Mouse (Mus musculus) colon, adult 2 months (tissue): ENCODE results near the gene Cd3g. TPM values are rescaled to one million over a fixed set of nuclear protein-coding genes. Genes with fewer than 3 reads are reported as not detected.

Source experiments
- polyA plus RNA-seq: library from polyadenylated mRNA; depleted of rRNA; stranded (reverse); fragments of >200 nt; gene quantifications from 2 replicates; pipeline ENCODE4 v1.2.3, GENCODE M21; 2012; rRNA removed

Gene Cd3g
- polyA plus RNA-seq = 0.41 and 0.56 TPM in 2 replicates

DNA sequence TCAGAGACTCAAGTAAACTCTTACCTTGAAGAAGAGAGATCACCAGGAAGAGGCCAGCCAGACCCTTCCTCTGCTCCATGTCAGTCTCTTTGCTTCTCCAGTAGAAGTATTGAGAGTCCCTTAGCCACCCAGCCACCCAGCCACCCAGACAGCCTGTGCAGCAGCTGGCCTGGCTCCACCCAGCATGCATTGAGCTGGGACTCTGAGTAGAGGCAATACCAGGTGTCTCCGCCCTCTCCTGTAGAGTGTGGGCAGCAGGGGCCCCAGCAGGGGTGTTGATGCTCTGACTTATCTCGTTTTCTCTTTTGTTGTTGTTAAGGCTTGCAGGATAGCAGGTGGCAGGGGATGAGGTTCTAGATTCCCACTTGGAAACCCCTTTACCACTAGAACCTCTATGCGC lies at the start of gene Cd3g:
Gene Cd3g (minus strand): TSS at position 190 of the 400 bp plus-strand sequence.

DNA sequence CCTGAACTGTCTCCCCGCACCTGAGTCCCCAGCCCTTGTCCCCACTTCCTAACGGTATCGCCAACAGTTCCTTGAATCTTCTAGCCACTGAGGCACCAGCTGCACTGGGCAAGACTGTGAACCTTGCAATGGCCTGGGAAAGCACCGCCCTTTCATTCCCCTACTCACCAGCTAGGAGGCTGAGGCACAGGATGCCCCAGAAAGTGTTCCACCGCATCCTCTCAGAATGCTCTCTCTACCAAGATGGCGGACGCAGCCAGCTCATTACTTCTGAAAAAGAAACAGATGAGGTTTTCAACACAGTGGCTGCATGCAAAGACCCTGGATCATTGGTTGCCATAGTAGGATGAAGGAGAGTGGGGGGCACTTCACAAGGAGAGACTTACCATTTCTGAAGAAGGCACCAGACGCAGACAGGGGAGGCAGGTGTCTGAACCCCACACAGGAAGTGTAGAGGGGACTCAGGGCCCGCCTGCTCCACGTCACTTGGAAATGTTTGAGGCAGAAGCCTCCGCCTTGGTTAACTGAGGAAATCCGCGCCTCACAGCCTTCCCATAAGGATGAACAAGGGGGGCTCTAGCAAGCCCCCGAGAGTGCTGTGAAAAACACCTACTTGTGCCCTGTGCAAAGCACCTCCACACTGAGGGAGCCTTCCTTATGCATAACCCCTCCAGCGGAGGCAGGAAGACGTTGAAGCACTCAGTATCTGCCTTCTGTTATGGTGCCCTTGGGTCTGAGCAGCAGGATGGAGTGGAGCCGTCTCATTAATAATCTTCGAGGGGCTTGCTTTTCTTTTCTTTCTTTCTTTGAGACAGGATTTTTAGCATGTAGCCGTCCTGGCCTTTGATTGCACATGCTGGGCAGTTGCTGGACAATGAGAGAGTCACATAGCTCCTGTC lies 29.2 kb upstream of the Cd3g start, which contains the start of gene Cd3e:
Gene Cd3e (minus strand): TSS at position 448 of the 899 bp plus-strand sequence.

GRCm38 (mm10) chr9:44981676-44982075 lies 1.4 kb upstream of the Cd3g start, which contains the start of gene Cd3d:
Gene Cd3d (plus strand): TSS chr9:44981786.

DNA sequence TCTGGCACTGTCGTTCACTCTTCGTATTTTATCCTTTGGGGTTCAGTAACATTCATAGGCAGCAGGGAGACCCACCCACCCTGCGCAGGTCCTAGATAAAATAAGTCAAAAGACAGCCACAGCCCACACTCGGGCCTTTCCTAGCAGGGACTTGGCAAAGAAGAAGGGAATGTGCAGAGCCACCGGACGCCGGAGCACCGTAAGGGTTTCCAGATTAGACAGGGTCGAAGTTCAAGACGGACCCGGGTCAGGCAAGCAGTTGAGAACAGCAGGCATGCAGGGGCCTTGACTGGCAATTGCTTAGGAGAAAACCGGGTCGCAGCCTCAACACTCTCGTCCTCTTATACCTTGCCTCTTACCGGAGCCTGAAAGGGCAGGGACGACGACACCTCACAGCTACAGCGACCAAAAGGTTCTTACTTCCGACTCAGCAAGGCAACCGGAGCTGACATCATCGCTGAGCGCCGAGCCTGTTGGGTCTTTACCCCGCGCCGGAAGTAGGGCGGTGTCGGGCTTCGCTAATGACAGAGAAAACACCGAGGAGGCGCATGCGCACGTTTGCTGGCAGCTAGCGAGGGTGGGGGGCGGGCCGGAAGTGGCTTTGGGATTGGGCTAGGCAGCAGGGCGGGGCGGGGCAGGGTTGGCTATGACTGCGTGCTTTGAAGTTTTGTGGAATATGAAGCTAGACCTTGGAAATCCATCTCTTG lies 15.0 kb downstream of the Cd3g start, which contains the start of gene Ube4a:
Gene Ube4a (minus strand): TSS at position 475 of the 707 bp plus-strand sequence.

GRCm38 (mm10) chr9:44920374-44921122 lies 59.7 kb downstream of the Cd3g start, which contains the start of gene Atp5l:
Gene Atp5l (minus strand): TSS chr9:44920742.

Other genes starting within 250 kb of the Cd3g start
- 127 and 138 TPM in 2 replicates for gene Phldb1, start 245.2 kb downstream of the Cd3g start, polyA plus RNA-seq
- 33.1 and 37.6 TPM in 2 replicates for gene Arcn1, start 212.6 kb downstream of the Cd3g start, polyA plus RNA-seq
- 26.7 and 30.0 TPM in 2 replicates for gene Ift46, start 212.5 kb downstream of the Cd3g start, polyA plus RNA-seq
- gene Tmem25, start 181.1 kb downstream of the Cd3g start, polyA plus RNA-seq = 8.8 and 9.7 TPM in 2 replicates
- 7.1 and 7.5 TPM in 2 replicates for gene Ttc36, start 177.4 kb downstream of the Cd3g start, polyA plus RNA-seq
- gene Kmt2a, start 99.1 kb downstream of the Cd3g start, polyA plus RNA-seq = 10.3 and 14.7 TPM in 2 replicates
- gene Atp5l, start 59.7 kb downstream of the Cd3g start, polyA plus RNA-seq = 165 and 211 TPM in 2 replicates
- 5.5 and 6.8 TPM in 2 replicates for gene Ube4a, start 14.8 kb downstream of the Cd3g start, polyA plus RNA-seq
- 0.43 and 0.58 TPM in 2 replicates for gene Cd3d, start 1.4 kb upstream of the Cd3g start, polyA plus RNA-seq
- 1.3 TPM in 2 replicates for gene Cd3e, start 29.2 kb upstream of the Cd3g start, polyA plus RNA-seq
- gene Mpzl2, start 59.4 kb upstream of the Cd3g start, polyA plus RNA-seq = 17.2 and 24.3 TPM in 2 replicates
- 6.0 and 10.1 TPM in 2 replicates for gene Mpzl3, start 74.8 kb upstream of the Cd3g start, polyA plus RNA-seq
- 0.30 and 0.58 TPM in 2 replicates for gene Jaml, start 98.8 kb upstream of the Cd3g start, polyA plus RNA-seq
- 0.58 and 0.86 TPM in 2 replicates for gene Scn2b, start 137.4 kb upstream of the Cd3g start, polyA plus RNA-seq
- gene Scn4b, start 158.0 kb upstream of the Cd3g start, polyA plus RNA-seq = 0.10 and 0.13 TPM in 2 replicates
- gene BC049352, start 201.6 kb upstream of the Cd3g start, polyA plus RNA-seq = 0.13 TPM in 2 replicates
- 110 and 143 TPM in 2 replicates for gene Tmprss4, start 223.7 kb upstream of the Cd3g start, polyA plus RNA-seq